Mouse (Mus musculus) liver, embryonic 14.5 days (tissue): ENCODE measurements around the gene Tmem266.

Experiments
- CTCF ChIP-seq: IDR thresholded peaks from 2 replicates; pipeline ENCODE4 v1.5.1; 2016; ENCODE audit warnings: antibody characterized with exemption, low read depth, control low read depth
- EP300 ChIP-seq: IDR thresholded peaks from 2 replicates; pipeline ENCODE4 v1.6.1; 2016; ENCODE audit warnings: antibody characterized with exemption, low read depth

GRCm38 (mm10) chr9:55411154-55411553, 84.4 kb downstream of the Tmem266 start:
- TF ChIP-seq CTCF (no peak), EP300 (no peak)
